Mouse (Mus musculus) cortical plate, adult 2 months (tissue): ENCODE results near the gene Filip1l. TPM values are rescaled to one million over a fixed set of nuclear protein-coding genes. Genes with fewer than 3 reads are reported as not detected.

Experiments used
- H3K27ac ChIP-seq: fragments of 200-500 bp; 2 replicates; pipeline ENCODE4 v1.5.1; 2012; ENCODE audit warnings: low read length, control low read depth, inconsistent platforms; ENCODE audit not compliant: insufficient read depth
- H3K4me1 ChIP-seq: fragments of 200-500 bp; 2 replicates; pipeline ENCODE4 v1.6.1; 2011; ENCODE audit warnings: low read length; ENCODE audit not compliant: control insufficient read depth, insufficient read depth
- H3K4me3 ChIP-seq: fragments of 200-500 bp; 2 replicates; pipeline ENCODE4 v1.5.1; 2011; ENCODE audit warnings: mild to moderate bottlenecking, low read length, control low read depth; ENCODE audit not compliant: insufficient read depth
- CTCF ChIP-seq: fragments of 200-500 bp; IDR thresholded peaks from 2 replicates; pipeline ENCODE4 v1.5.1; 2011; ENCODE audit warnings: mild to moderate bottlenecking, control low read depth, low read length; ENCODE audit not compliant: insufficient read depth; ENCODE audit errors: extremely low read depth
- POLR2A ChIP-seq: fragments of 200-500 bp; IDR thresholded peaks from 2 replicates; pipeline ENCODE4 v1.6.1; 2011; ENCODE audit warnings: mild to moderate bottlenecking, low read length, control low read depth; ENCODE audit not compliant: insufficient read depth; ENCODE audit errors: extremely low read depth
- polyA plus RNA-seq: library from polyadenylated mRNA; depleted of rRNA; stranded (reverse); fragments of >200 nt; gene quantifications from 2 replicates; pipeline ENCODE4 v1.2.3, GENCODE M21; 2012

The Filip1l gene
- polyA plus RNA-seq, 1 experiment, result 2.3 TPM

GRCm38 (mm10) chr16:57416049-57416448, 63.2 kb downstream of the Filip1l start:
- Histone ChIP-seq H3K4me1 (no peaks in the 10 kb centered on the region), H3K4me3 (no peak overlapping the region), H3K27ac (no peak overlapping the region)
- TF ChIP-seq CTCF, result no peak

GRCm38 (mm10) chr16:57417017-57417416, 64.1 kb downstream of the Filip1l start:
- TF ChIP-seq CTCF (no peak), POLR2A (no peak)
- Histone ChIP-seq H3K4me1 (no peaks in the 10 kb centered on the region), H3K4me3 (no peak overlapping the region), H3K27ac (no peak overlapping the region)

GRCm38 (mm10) chr16:57417955-57418354, 65.1 kb downstream of the Filip1l start:
- Histone ChIP-seq H3K27ac (no peak overlapping the region), H3K4me3 (no peak overlapping the region), H3K4me1 (no peaks in the 10 kb centered on the region)
- TF ChIP-seq POLR2A, result no peak
- no peak for TF ChIP-seq CTCF

- TF ChIP-seq CTCF (no peak), POLR2A (no peak)
- H3K4me1 ChIP-seq, result no peaks in the 10 kb centered on the region
- H3K4me3 ChIP-seq, result no peak overlapping the region
- no peak overlapping the region for H3K27ac ChIP-seq
Measured at GRCm38 (mm10) chr16:57419332-57419731, 66.4 kb downstream of the Filip1l start.

GRCm38 (mm10) chr16:57419881-57420280, 67.0 kb downstream of the Filip1l start:
- Histone ChIP-seq H3K4me3 (no peak overlapping the region), H3K4me1 (no peaks in the 10 kb centered on the region), H3K27ac (no peak overlapping the region)
- TF ChIP-seq POLR2A, result no peak
- TF ChIP-seq CTCF, result no peak

- H3K4me3 ChIP-seq, result no peak overlapping the region
- no peaks in the 10 kb centered on the region for H3K4me1 ChIP-seq
- TF ChIP-seq CTCF (no peak), POLR2A (no peak)
- H3K27ac ChIP-seq, result no peak overlapping the region
Measured at GRCm38 (mm10) chr16:57420773-57421556, 68.1 kb downstream of the Filip1l start.

GRCm38 (mm10) chr16:57421680-57422417, 69.0 kb downstream of the Filip1l start:
- no peak for TF ChIP-seq CTCF
- TF ChIP-seq POLR2A, result no peak
- Histone ChIP-seq H3K4me1 (no peaks in the 10 kb centered on the region), H3K4me3 (no peak overlapping the region), H3K27ac (no peak overlapping the region)

GRCm38 (mm10) chr16:57423001-57423800, 70.3 kb downstream of the Filip1l start:
- Histone ChIP-seq H3K4me1 (no peaks in the 10 kb centered on the region), H3K27ac (no peak overlapping the region), H3K4me3 (no peak overlapping the region)
- no peak for TF ChIP-seq CTCF
- TF ChIP-seq POLR2A, result no peak

GRCm38 (mm10) chr16:57426680-57427079, 73.8 kb downstream of the Filip1l start:
- Histone ChIP-seq H3K4me3 (no peak overlapping the region), H3K4me1 (no peaks in the 10 kb centered on the region), H3K27ac (no peak overlapping the region)
- TF ChIP-seq POLR2A, result no peak
- TF ChIP-seq CTCF, result no peak
